In the genomic region with DNA sequence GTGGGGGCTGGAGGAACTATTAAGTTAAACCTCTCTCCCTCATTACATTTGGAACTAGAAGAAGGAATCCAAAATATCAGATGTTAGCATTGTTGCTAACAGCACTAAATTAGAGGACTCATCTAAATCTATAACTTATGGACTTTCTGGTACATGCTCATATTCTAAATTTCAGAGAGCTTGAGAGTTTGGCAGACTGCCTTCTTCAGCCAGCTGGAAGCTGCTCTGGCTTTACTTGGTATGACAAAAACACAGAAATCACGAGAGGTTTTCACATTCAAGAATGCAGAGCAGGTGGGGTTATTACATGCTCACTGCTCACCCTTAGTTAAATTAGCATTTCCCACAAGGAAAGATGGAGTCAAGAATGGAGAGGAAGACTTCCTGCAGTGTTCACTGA, we compare ENCODE assay signal across 14 mouse cellular contexts.
DNase-seq lines count a peak whose midpoint lies in the region; ATAC-seq and TF ChIP-seq lines count a peak whose summit lies in the region.
"Had no signal": no experiment of that assay in that cellular context is flagged by ENCODE, and none has a peak within 500 bp of the region (broad histone marks: within the 10 kb centered on the region; RNA-seq: fewer than 3 reads in every experiment).

No protein-coding gene starts in this region.

- no peak overlapping the region for H3K4me3 ChIP-seq in kidney, embryonic 14.5 days (ENCODE audit: low read length)
- H3K4me3 ChIP-seq: heart, embryonic 13.5 days; hindbrain, embryonic 13.5 days had no signal

- H3K27me3 ChIP-seq in kidney, embryonic 14.5 days (ENCODE audit: control insufficient read depth, insufficient read depth, low read length), result no peaks in the 10 kb centered on the region
- H3K27me3 ChIP-seq: heart, embryonic 13.5 days; hindbrain, embryonic 13.5 days; Patski had no signal

- DNase-seq in kidney, postnatal 14 days, result peak; percentile 5
- DNase-seq in brain, embryonic 14.5 days (ENCODE audit: low read depth), result peak; percentile 43
- peak; percentile 13 to 30 for DNase-seq in layer of hippocampus, adult 8-10 months (ENCODE audit: low spot score in 2 of 2)
- DNase-seq in right cerebral cortex, adult 2 months (ENCODE audit: low spot score in 2 of 2), result peak; percentile 23 to 49
- DNase-seq in liver, result no peak
- DNase-seq: gastrocnemius, postnatal 10 days; kidney, adult 11 months; lung, postnatal 4 days had no signal

- H3K36me3 ChIP-seq in kidney, embryonic 14.5 days (ENCODE audit: control insufficient read depth, insufficient read depth, low read length), result no peaks in the 10 kb centered on the region
- H3K36me3 ChIP-seq: heart, embryonic 13.5 days; hindbrain, embryonic 13.5 days had no signal

- TF ChIP-seq CTCF in brain, embryonic 14.5 days (IDR thresholded peaks at IDR 0.05; ENCODE audit: borderline replicate concordance, extremely low read depth, insufficient read depth, insufficient read length), result no peak

- no peaks in the 10 kb centered on the region for H3K9me3 ChIP-seq in kidney, embryonic 14.5 days (ENCODE audit: control insufficient read depth, low read length)
- H3K9me3 ChIP-seq: heart, embryonic 13.5 days; hindbrain, embryonic 13.5 days had no signal

- 56% methylated on average over 1 of the region's 1 CpGs for WGBS in kidney, embryonic 14.5 days

- ATAC-seq in kidney, embryonic 14.5 days (ENCODE audit: low FRiP score, low TSS enrichment), result no peak
- no peak for ATAC-seq in CD4-positive, CD25-positive, alpha-beta regulatory T cell, adult 4 months
- ATAC-seq: Patski had no signal

- H3K9ac ChIP-seq in kidney, embryonic 14.5 days (ENCODE audit: low read depth, low read length), result no peak overlapping the region
- H3K9ac ChIP-seq: heart, embryonic 13.5 days; hindbrain, embryonic 13.5 days; liver, embryonic 14.5 days had no signal

- H3K4me1 ChIP-seq in kidney, embryonic 14.5 days (ENCODE audit: control insufficient read depth, insufficient read depth, low read length), result no peaks in the 10 kb centered on the region
- H3K4me1 ChIP-seq: heart, embryonic 13.5 days; hindbrain, embryonic 13.5 days had no signal

- H3K4me2 ChIP-seq in kidney, embryonic 14.5 days (replicated peaks; ENCODE audit: low read depth, low read length), result no peak overlapping the region
- H3K4me2 ChIP-seq: heart, embryonic 13.5 days; hindbrain, embryonic 13.5 days had no signal

- H3K27ac ChIP-seq in kidney, embryonic 14.5 days (ENCODE audit: low read depth, low read length), result no peak overlapping the region
- H3K27ac ChIP-seq: heart, embryonic 13.5 days; hindbrain, embryonic 13.5 days; liver, embryonic 14.5 days had no signal

- TF ChIP-seq POLR2A in brain, embryonic 14.5 days (IDR thresholded peaks at IDR 0.05; ENCODE audit: borderline replicate concordance, extremely low read depth, insufficient read depth, insufficient read length, poor library complexity, severe bottlenecking), result no peak
